Comparison of ENCODE assay signal across 8 mouse cellular contexts in genomic region chr1:33670164-33670616, GRCm38 (mm10). TPM values are rescaled to one million over a fixed set of nuclear protein-coding genes. Genes with fewer than 3 reads are reported as not detected.
DNase-seq lines count a peak whose midpoint lies in the region; ATAC-seq and TF ChIP-seq lines count a peak whose summit lies in the region.

No protein-coding gene starts in this region.

- H3K9ac ChIP-seq in embryonic facial prominence, embryonic 15.5 days, result peak overlapping the region; percentile 64
- peak overlapping the region; percentile 82 for H3K9ac ChIP-seq in heart, embryonic 13.5 days
- peak overlapping the region; percentile 60 for H3K9ac ChIP-seq in kidney, postnatal 0 days (ENCODE audit: low read depth, low read length)
- H3K9ac ChIP-seq in liver, embryonic 12.5 days, result peak overlapping the region; percentile 84

- H3K79me2 ChIP-seq in myocyte (ENCODE audit: control insufficient read depth, insufficient read depth), result no peaks in the 10 kb centered on the region

- peak; percentile 84 for DNase-seq in CD4-positive helper T cell, adult 2 months (ENCODE audit: low read depth, low spot score)
- peak; percentile 87 for DNase-seq in kidney, postnatal 0 days (ENCODE audit: low spot score)
- peak; percentile 63 to 78 for DNase-seq in spleen, postnatal 4 days (ENCODE audit: low spot score in 2 of 2)

- peaks cover 21% of the 10 kb centered on the region; the same call in 1 of the 2 replicates for H3K36me3 ChIP-seq in embryonic facial prominence, embryonic 15.5 days
- H3K36me3 ChIP-seq in heart, embryonic 13.5 days, result peaks cover 24% of the 10 kb centered on the region
- 0 out of 2 replicates have a peak, but pooled peaks cover 6% of the 10 kb centered on the region for H3K36me3 ChIP-seq in kidney, postnatal 0 days (ENCODE audit: insufficient read depth, low read length)
- H3K36me3 ChIP-seq in liver, embryonic 12.5 days, result peaks cover 31% of the 10 kb centered on the region
- H3K36me3 ChIP-seq in myocyte (ENCODE audit: control insufficient read depth, insufficient read depth), result no peaks in the 10 kb centered on the region

- H3K4me3 ChIP-seq in bone marrow macrophage, adult 2 months (ENCODE audit: insufficient read depth, low read length), result peak overlapping the region; percentile 95
- H3K4me3 ChIP-seq in embryonic facial prominence, embryonic 15.5 days (replicated peaks), result peak overlapping the region; percentile 76
- peak overlapping the region; percentile 71 for H3K4me3 ChIP-seq in heart, embryonic 13.5 days
- H3K4me3 ChIP-seq in kidney, postnatal 0 days (replicated peaks; ENCODE audit: low read depth, low read length), result peak overlapping the region; percentile 62
- H3K4me3 ChIP-seq in liver, embryonic 12.5 days, result peak overlapping the region; percentile 80
- peak overlapping the region; percentile 75 for H3K4me3 ChIP-seq in myocyte

- H3K4me2 ChIP-seq in embryonic facial prominence, embryonic 15.5 days (replicated peaks), result peak overlapping the region; percentile 90
- peak overlapping the region; percentile 91 for H3K4me2 ChIP-seq in heart, embryonic 13.5 days
- H3K4me2 ChIP-seq in kidney, postnatal 0 days (ENCODE audit: low read length), result peak overlapping the region; percentile 82
- peak overlapping the region; percentile 93 for H3K4me2 ChIP-seq in liver, embryonic 12.5 days
- peak overlapping the region; percentile 75 for H3K4me2 ChIP-seq in myocyte (ENCODE audit: low read depth)

- peak overlapping the region; percentile 60 for H3ac ChIP-seq in myocyte (ENCODE audit: control insufficient read depth, insufficient read length)

- H3K4me1 ChIP-seq in bone marrow macrophage, adult 2 months (ENCODE audit: control insufficient read depth, insufficient read depth, low read length), result no peaks in the 10 kb centered on the region
- H3K4me1 ChIP-seq in embryonic facial prominence, embryonic 15.5 days, result peaks cover 7% of the 10 kb centered on the region
- peaks cover 17% of the 10 kb centered on the region for H3K4me1 ChIP-seq in heart, embryonic 13.5 days
- H3K4me1 ChIP-seq in kidney, postnatal 0 days (replicated peaks; ENCODE audit: insufficient read depth, low read length), result no peaks in the 10 kb centered on the region
- peaks cover 60% of the 10 kb centered on the region for H3K4me1 ChIP-seq in liver, embryonic 12.5 days

- under 1% methylated on average over 37 of the region's 37 CpGs for WGBS in embryonic facial prominence, embryonic 15.5 days
- 0% methylated on average over 37 of the region's 37 CpGs for WGBS in heart, embryonic 13.5 days
- under 1% methylated on average over 37 of the region's 37 CpGs for WGBS in kidney, postnatal 0 days
- under 1% methylated on average over 37 of the region's 37 CpGs for WGBS in liver, embryonic 12.5 days (ENCODE audit: insufficient replicate concordance)

- peak; percentile 60 for ATAC-seq in embryonic facial prominence, embryonic 15.5 days (ENCODE audit: insufficient number of reproducible peaks, low FRiP score, low TSS enrichment, low read depth)
- ATAC-seq in heart, embryonic 13.5 days (ENCODE audit: extremely low read depth, insufficient number of reproducible peaks, low FRiP score, low TSS enrichment), result peak; percentile 24; the same call in 1 of the 2 replicates
- peak; percentile 33; the same call in 1 of the 2 replicates for ATAC-seq in kidney, postnatal 0 days (replicated peaks; ENCODE audit: low FRiP score, low read depth)
- ATAC-seq in liver, embryonic 12.5 days, result peak; percentile 78

- H3K27ac ChIP-seq in bone marrow macrophage, adult 2 months (ENCODE audit: insufficient read depth, low read depth, low read length), result peak overlapping the region; percentile 46
- H3K27ac ChIP-seq in embryonic facial prominence, embryonic 15.5 days (replicated peaks), result peak overlapping the region; percentile 83
- peak overlapping the region; percentile 81 for H3K27ac ChIP-seq in heart, embryonic 13.5 days (replicated peaks)
- H3K27ac ChIP-seq in kidney, postnatal 0 days, result peak overlapping the region; percentile 68
- H3K27ac ChIP-seq in liver, embryonic 12.5 days, result peak overlapping the region; percentile 91

- H3K9me3 ChIP-seq in embryonic facial prominence, embryonic 15.5 days (replicated peaks), result no peaks in the 10 kb centered on the region
- no peaks in the 10 kb centered on the region for H3K9me3 ChIP-seq in heart, embryonic 13.5 days
- H3K9me3 ChIP-seq in kidney, postnatal 0 days (replicated peaks; ENCODE audit: low read length), result no peaks in the 10 kb centered on the region
- no peaks in the 10 kb centered on the region for H3K9me3 ChIP-seq in liver, embryonic 12.5 days (replicated peaks)

- H3K27me3 ChIP-seq in embryonic facial prominence, embryonic 15.5 days, result no peaks in the 10 kb centered on the region
- no peaks in the 10 kb centered on the region for H3K27me3 ChIP-seq in heart, embryonic 13.5 days (replicated peaks)
- H3K27me3 ChIP-seq in kidney, postnatal 0 days (ENCODE audit: insufficient read depth, low read length), result no peaks in the 10 kb centered on the region
- H3K27me3 ChIP-seq in liver, embryonic 12.5 days (replicated peaks), result 0 out of 2 replicates have a peak, but pooled peaks cover 5% of the 10 kb centered on the region
- H3K27me3 ChIP-seq in myocyte (ENCODE audit: control insufficient read depth, insufficient read depth, insufficient read length), result no peaks in the 10 kb centered on the region

- TF ChIP-seq POLR2A in bone marrow macrophage, adult 2 months (IDR thresholded peaks at IDR 0.05; ENCODE audit: borderline replicate concordance, low read depth, low read length), result no peak
- TF ChIP-seq POLR2A in myocyte (IDR thresholded peaks at IDR 0.05; ENCODE audit: insufficient read length, low read depth), result no peak

- TF ChIP-seq CTCF in bone marrow macrophage, adult 2 months (IDR thresholded peaks at IDR 0.05; ENCODE audit: low read depth, low read length), result no peak
- peak; percentile 51 for TF ChIP-seq CTCF in kidney, postnatal 0 days (IDR thresholded peaks at IDR 0.05; ENCODE audit: low read depth)

TF ChIP-seq in myocyte, 11 proteins besides CTCF, POLR2A, EP300 and RAD21:
- TF ChIP-seq TCF12 (IDR thresholded peaks at IDR 0.05; ENCODE audit: insufficient read depth, poor library complexity, severe bottlenecking), result no peak
- no peak for TF ChIP-seq MYOG (IDR thresholded peaks at IDR 0.05; ENCODE audit: control insufficient read depth in 1 of 3, insufficient read depth in 1 of 3, insufficient read length in 2 of 3, low read depth in 2 of 3)
- no peak for TF ChIP-seq MAX (IDR thresholded peaks at IDR 0.05; ENCODE audit: low read depth)
- no peak for TF ChIP-seq REST (IDR thresholded peaks at IDR 0.05; ENCODE audit: insufficient read depth, insufficient read length)
- TF ChIP-seq E2F4 (IDR thresholded peaks at IDR 0.05; ENCODE audit: insufficient read depth), result no peak
- TF ChIP-seq SRF (IDR thresholded peaks at IDR 0.05; ENCODE audit: control insufficient read depth, insufficient read length, low read depth), result no peak
- no peak for TF ChIP-seq MYOD1 (IDR thresholded peaks at IDR 0.05; ENCODE audit: control insufficient read depth in 1 of 3, insufficient read length in 2 of 3, low read depth in 2 of 3)
- no peak for TF ChIP-seq POLR2AphosphoS2 (IDR thresholded peaks at IDR 0.05; ENCODE audit: insufficient read length, low read depth)
- no peak for TF ChIP-seq USF1 (IDR thresholded peaks at IDR 0.05; ENCODE audit: low read depth)
- no peak for TF ChIP-seq CEBPB (IDR thresholded peaks at IDR 0.05; ENCODE audit: insufficient read depth, poor library complexity, severe bottlenecking)
- no peak for TF ChIP-seq TCF3 (IDR thresholded peaks at IDR 0.05; ENCODE audit: insufficient read length, low read depth)

RNA-seq across cellular contexts. Expression of gene Prim2, which starts 0.6 kb away (rescaled TPM):
- 12.6 and 15.6 TPM in 2 replicates for polyA plus RNA-seq in bone marrow macrophage, adult 2 months (2012; ENCODE audit: insufficient read depth, insufficient read length, missing spikeins)
- polyA plus RNA-seq in embryonic facial prominence, embryonic 15.5 days (2015; fragmentation: Nextera tagmentation; extraction: Ambion mirVana), result 30.3 and 30.5 TPM in 2 replicates
- polyA plus RNA-seq in heart, embryonic 13.5 days (2015; fragmentation: Nextera tagmentation; extraction: Ambion mirVana), result 18.1 and 21.7 TPM in 2 replicates
- 16.1 and 21.1 TPM in 2 replicates for polyA plus RNA-seq in kidney, postnatal 0 days (2015; fragmentation: Nextera tagmentation; extraction: Ambion mirVana)
- 49.2 and 50.0 TPM in 2 replicates for polyA plus RNA-seq in liver, embryonic 12.5 days (2016; fragmentation: Nextera tagmentation; extraction: Ambion mirVana)
- polyA plus RNA-seq in myocyte (2012; fragmentation: generic; extraction: Trizol), result 8.2 TPM

RNA-seq across cellular contexts. Expression of gene Rab23, which starts 49.5 kb away (rescaled TPM):
- 5.1 and 6.4 TPM in 2 replicates for polyA plus RNA-seq in bone marrow macrophage, adult 2 months (2012; ENCODE audit: insufficient read depth, insufficient read length, missing spikeins)
- polyA plus RNA-seq in embryonic facial prominence, embryonic 15.5 days (2015; fragmentation: Nextera tagmentation; extraction: Ambion mirVana), result 28.1 and 28.2 TPM in 2 replicates
- 14.1 and 14.5 TPM in 2 replicates for polyA plus RNA-seq in heart, embryonic 13.5 days (2015; fragmentation: Nextera tagmentation; extraction: Ambion mirVana)
- 17.9 and 18.4 TPM in 2 replicates for polyA plus RNA-seq in kidney, postnatal 0 days (2015; fragmentation: Nextera tagmentation; extraction: Ambion mirVana)
- polyA plus RNA-seq in liver, embryonic 12.5 days (2016; fragmentation: Nextera tagmentation; extraction: Ambion mirVana), result 8.4 and 8.9 TPM in 2 replicates
- 8.7 TPM for polyA plus RNA-seq in myocyte (2012; fragmentation: generic; extraction: Trizol)

Comparison
In these comparisons a context has a peak if more than half of its experiments do, and no peak if none do; other contexts are left out.
1. Peak in every context shown above with its lines: DNase-seq, ATAC-seq, H3K4me3 ChIP-seq and H3K27ac ChIP-seq.
2. ATAC-seq: peak in every context shown above with its lines; median percentile 78 in liver, embryonic 12.5 days; 60 in embryonic facial prominence, embryonic 15.5 days; 33 in kidney, postnatal 0 days; 24 in heart, embryonic 13.5 days.